Mouse (Mus musculus) limb, embryonic 13.5 days (tissue): Measurements from ENCODE around the gene Cd163. TPM values are rescaled to one million over a fixed set of nuclear protein-coding genes. Genes with fewer than 3 reads are reported as not detected.

ENCODE experiments used
- ATAC-seq: fragments of 200-750 bp; cut with Nextera tagmentation; 2 replicates; pipeline ENCODE4 v1.8.0; 2017; ENCODE audit warnings: low read depth, moderate number of reproducible peaks, moderate TSS enrichment; ENCODE audit not compliant: low FRiP score
- H3K27ac ChIP-seq: fragments of 300-500 bp; sonication (generic); 2 replicates; pipeline ENCODE4 v1.5.1; 2015; ENCODE audit warnings: inconsistent platforms, mild to moderate bottlenecking, moderate library complexity
- H3K27me3 ChIP-seq: fragments of 300-500 bp; sonication (generic); 2 replicates; pipeline ENCODE4 v1.6.1; 2015; ENCODE audit warnings: mild to moderate bottlenecking, inconsistent platforms
- H3K36me3 ChIP-seq: fragments of 300-500 bp; sonication (generic); 2 replicates; pipeline ENCODE4 v1.6.1; 2015; ENCODE audit warnings: inconsistent platforms, mild to moderate bottlenecking, moderate library complexity
- H3K4me1 ChIP-seq: fragments of 300-500 bp; sonication (generic); 2 replicates; pipeline ENCODE4 v1.6.1; 2015; ENCODE audit warnings: inconsistent platforms
- H3K4me2 ChIP-seq: fragments of 300-500 bp; sonication (generic); replicated peaks from 2 replicates; pipeline ENCODE4 v1.6.1; 2015; ENCODE audit warnings: inconsistent platforms, mild to moderate bottlenecking, moderate library complexity
- H3K4me3 ChIP-seq: fragments of 300-500 bp; sonication (generic); 2 replicates; pipeline ENCODE4 v1.5.1; 2015; ENCODE audit warnings: moderate library complexity, mild to moderate bottlenecking, inconsistent platforms
- H3K9ac ChIP-seq: fragments of 300-500 bp; sonication (generic); 2 replicates; pipeline ENCODE4 v1.6.1; 2015; ENCODE audit warnings: mild to moderate bottlenecking, inconsistent platforms
- H3K9me3 ChIP-seq: fragments of 300-500 bp; sonication (generic); 2 replicates; pipeline ENCODE4 v1.6.1; 2016; ENCODE audit warnings: inconsistent platforms
- WGBS: fragments of 180-500 bp; shearing (Covaris S2); methylation state at CpG from one replicate; pipeline ENCODE4 v1.1.7; 2015; 5-methylcytosine and 5-hydroxymethylcytosine counted together
- polyA plus RNA-seq: library from polyadenylated mRNA; unstranded; fragments of >200 nt; fragmentation: Nextera tagmentation; extraction: Ambion mirVana; gene quantifications from 2 replicates; pipeline ENCODE4 v1.2.1, GENCODE M21; 2015

Gene Cd163
- polyA plus RNA-seq, 1 experiment from 2014 or later, result not detected

GRCm38 (mm10) chr6:124320371-124320770 is 15.9 kb downstream of the Cd163 start:
- 67% methylated on average over 6 of the region's 6 CpGs for WGBS

GRCm38 (mm10) chr6:124321481-124322475 is 17.3 kb downstream of the Cd163 start:
- no peak overlapping the region for H3K27ac ChIP-seq
- H3K36me3 ChIP-seq, result no peaks in the 10 kb centered on the region
- no peaks in the 10 kb centered on the region for H3K4me1 ChIP-seq
- no peak overlapping the region for H3K4me2 ChIP-seq
- H3K9me3 ChIP-seq, result no peaks in the 10 kb centered on the region
- no peak overlapping the region for H3K4me3 ChIP-seq
- H3K27me3 ChIP-seq, result no peaks in the 10 kb centered on the region
- 74% methylated on average over 16 of the region's 16 CpGs for WGBS
- no peak overlapping the region for H3K9ac ChIP-seq
- no peak for ATAC-seq

More at GRCm38 (mm10) chr6:124320371-124320770, 15.9 kb downstream of the Cd163 start:
- Histone ChIP-seq H3K27me3 (no peaks in the 10 kb centered on the region), H3K9ac (no peak overlapping the region), H3K36me3 (no peaks in the 10 kb centered on the region), H3K4me2 (no peak overlapping the region), H3K4me1 (no peaks in the 10 kb centered on the region), H3K9me3 (no peaks in the 10 kb centered on the region), H3K27ac (no peak overlapping the region), H3K4me3 (no peak overlapping the region)
- no peak for ATAC-seq

- ATAC-seq, result no peak
- no peaks in the 10 kb centered on the region for H3K4me1 ChIP-seq
- no peak overlapping the region for H3K4me3 ChIP-seq
- H3K4me2 ChIP-seq, result no peak overlapping the region
- H3K9ac ChIP-seq, result no peak overlapping the region
- no peaks in the 10 kb centered on the region for H3K27me3 ChIP-seq
- no peaks in the 10 kb centered on the region for H3K9me3 ChIP-seq
- no peak overlapping the region for H3K27ac ChIP-seq
- no peaks in the 10 kb centered on the region for H3K36me3 ChIP-seq
- 90% methylated on average over 3 of the region's 3 CpGs for WGBS
Observed at GRCm38 (mm10) chr6:124328394-124328991, 24.0 kb downstream of the Cd163 start.

GRCm38 (mm10) chr6:124329622-124330021 is 25.2 kb downstream of the Cd163 start:
- Histone ChIP-seq H3K9me3 (no peaks in the 10 kb centered on the region), H3K4me2 (no peak overlapping the region), H3K27me3 (no peaks in the 10 kb centered on the region), H3K4me1 (no peaks in the 10 kb centered on the region), H3K9ac (no peak overlapping the region), H3K4me3 (no peak overlapping the region), H3K27ac (no peak overlapping the region), H3K36me3 (no peaks in the 10 kb centered on the region)
- no peak for ATAC-seq
- 85% methylated on average over 7 of the region's 7 CpGs for WGBS

- peak; percentile 48; the same call in 1 of the 2 replicates for ATAC-seq
- no peak overlapping the region for H3K9ac ChIP-seq
- H3K4me2 ChIP-seq, result no peak overlapping the region
- 29% methylated on average over 4 of the region's 4 CpGs for WGBS
- H3K4me3 ChIP-seq, result no peak overlapping the region
- H3K27me3 ChIP-seq, result no peaks in the 10 kb centered on the region
- peaks cover 8% of the 10 kb centered on the region for H3K4me1 ChIP-seq
- H3K9me3 ChIP-seq, result no peaks in the 10 kb centered on the region
- H3K27ac ChIP-seq, result no peak overlapping the region
- no peaks in the 10 kb centered on the region for H3K36me3 ChIP-seq
Observed at GRCm38 (mm10) chr6:124345096-124345495, 40.6 kb downstream of the Cd163 start.

- 82% methylated on average over 6 of the region's 6 CpGs for WGBS
- ATAC-seq, result no peak
- H3K9me3 ChIP-seq, result no peaks in the 10 kb centered on the region
- peaks cover 8% of the 10 kb centered on the region for H3K4me1 ChIP-seq
- no peak overlapping the region for H3K4me2 ChIP-seq
- H3K4me3 ChIP-seq, result no peak overlapping the region
- H3K9ac ChIP-seq, result no peak overlapping the region
- no peaks in the 10 kb centered on the region for H3K36me3 ChIP-seq
- no peak overlapping the region for H3K27ac ChIP-seq
- no peaks in the 10 kb centered on the region for H3K27me3 ChIP-seq
Observed at GRCm38 (mm10) chr6:124346613-124347012, 42.2 kb downstream of the Cd163 start.

- Histone ChIP-seq H3K9ac (no peak overlapping the region), H3K4me3 (no peak overlapping the region), H3K4me1 (no peaks in the 10 kb centered on the region), H3K27me3 (no peaks in the 10 kb centered on the region), H3K9me3 (no peaks in the 10 kb centered on the region), H3K27ac (no peak overlapping the region), H3K4me2 (no peak overlapping the region), H3K36me3 (no peaks in the 10 kb centered on the region)
- no peak for ATAC-seq
- WGBS, result 81% methylated on average over 2 of the region's 2 CpGs
Observed at GRCm38 (mm10) chr6:124353246-124353645, 48.8 kb downstream of the Cd163 start.

- H3K36me3 ChIP-seq, result no peaks in the 10 kb centered on the region
- H3K27ac ChIP-seq, result no peak overlapping the region
- no peaks in the 10 kb centered on the region for H3K27me3 ChIP-seq
- no peaks in the 10 kb centered on the region for H3K4me1 ChIP-seq
- H3K4me2 ChIP-seq, result no peak overlapping the region
- ATAC-seq, result no peak
- WGBS, result 85% methylated on average over 6 of the region's 6 CpGs
- H3K9me3 ChIP-seq, result no peaks in the 10 kb centered on the region
- no peak overlapping the region for H3K9ac ChIP-seq
- no peak overlapping the region for H3K4me3 ChIP-seq
Observed at GRCm38 (mm10) chr6:124358953-124359352, 54.5 kb downstream of the Cd163 start.

GRCm38 (mm10) chr6:124360549-124360948 is 56.1 kb downstream of the Cd163 start:
- no peak overlapping the region for H3K4me2 ChIP-seq
- H3K9me3 ChIP-seq, result no peaks in the 10 kb centered on the region
- H3K4me3 ChIP-seq, result no peak overlapping the region
- no peaks in the 10 kb centered on the region for H3K27me3 ChIP-seq
- H3K36me3 ChIP-seq, result no peaks in the 10 kb centered on the region
- H3K4me1 ChIP-seq, result no peaks in the 10 kb centered on the region
- 48% methylated on average over 6 of the region's 6 CpGs for WGBS
- no peak overlapping the region for H3K27ac ChIP-seq
- ATAC-seq, result no peak
- H3K9ac ChIP-seq, result no peak overlapping the region

GRCm38 (mm10) chr6:124364328-124364727 is 59.9 kb downstream of the Cd163 start:
- no peak overlapping the region for H3K9ac ChIP-seq
- no peaks in the 10 kb centered on the region for H3K36me3 ChIP-seq
- no peak overlapping the region for H3K4me3 ChIP-seq
- H3K27ac ChIP-seq, result no peak overlapping the region
- ATAC-seq, result no peak
- no peaks in the 10 kb centered on the region for H3K9me3 ChIP-seq
- WGBS, result 66% methylated on average over 5 of the region's 5 CpGs
- H3K4me1 ChIP-seq, result no peaks in the 10 kb centered on the region
- no peaks in the 10 kb centered on the region for H3K27me3 ChIP-seq
- H3K4me2 ChIP-seq, result no peak overlapping the region

GRCm38 (mm10) chr6:124373584-124374206 is 69.2 kb downstream of the Cd163 start:
- H3K27ac ChIP-seq, result no peak overlapping the region
- H3K9ac ChIP-seq, result no peak overlapping the region
- H3K4me1 ChIP-seq, result no peaks in the 10 kb centered on the region
- H3K9me3 ChIP-seq, result no peaks in the 10 kb centered on the region
- no peaks in the 10 kb centered on the region for H3K36me3 ChIP-seq
- H3K4me2 ChIP-seq, result no peak overlapping the region
- H3K27me3 ChIP-seq, result no peaks in the 10 kb centered on the region
- H3K4me3 ChIP-seq, result no peak overlapping the region
- WGBS, result 87% methylated on average over 6 of the region's 6 CpGs
- no peak for ATAC-seq

GRCm38 (mm10) chr6:124374683-124375082 is 70.2 kb downstream of the Cd163 start:
- ATAC-seq, result no peak
- no peaks in the 10 kb centered on the region for H3K4me1 ChIP-seq
- H3K36me3 ChIP-seq, result no peaks in the 10 kb centered on the region
- H3K4me2 ChIP-seq, result no peak overlapping the region
- WGBS, result 86% methylated on average over 4 of the region's 4 CpGs
- no peak overlapping the region for H3K9ac ChIP-seq
- H3K27ac ChIP-seq, result no peak overlapping the region
- no peaks in the 10 kb centered on the region for H3K27me3 ChIP-seq
- H3K9me3 ChIP-seq, result no peaks in the 10 kb centered on the region
- no peak overlapping the region for H3K4me3 ChIP-seq
